Mouse (Mus musculus): ENCODE measurements around the gene Cab39.
A peak's percentile ranks its signal among the peaks of the same experiment; 100 is the strongest.

Cab39 gene

DNA sequence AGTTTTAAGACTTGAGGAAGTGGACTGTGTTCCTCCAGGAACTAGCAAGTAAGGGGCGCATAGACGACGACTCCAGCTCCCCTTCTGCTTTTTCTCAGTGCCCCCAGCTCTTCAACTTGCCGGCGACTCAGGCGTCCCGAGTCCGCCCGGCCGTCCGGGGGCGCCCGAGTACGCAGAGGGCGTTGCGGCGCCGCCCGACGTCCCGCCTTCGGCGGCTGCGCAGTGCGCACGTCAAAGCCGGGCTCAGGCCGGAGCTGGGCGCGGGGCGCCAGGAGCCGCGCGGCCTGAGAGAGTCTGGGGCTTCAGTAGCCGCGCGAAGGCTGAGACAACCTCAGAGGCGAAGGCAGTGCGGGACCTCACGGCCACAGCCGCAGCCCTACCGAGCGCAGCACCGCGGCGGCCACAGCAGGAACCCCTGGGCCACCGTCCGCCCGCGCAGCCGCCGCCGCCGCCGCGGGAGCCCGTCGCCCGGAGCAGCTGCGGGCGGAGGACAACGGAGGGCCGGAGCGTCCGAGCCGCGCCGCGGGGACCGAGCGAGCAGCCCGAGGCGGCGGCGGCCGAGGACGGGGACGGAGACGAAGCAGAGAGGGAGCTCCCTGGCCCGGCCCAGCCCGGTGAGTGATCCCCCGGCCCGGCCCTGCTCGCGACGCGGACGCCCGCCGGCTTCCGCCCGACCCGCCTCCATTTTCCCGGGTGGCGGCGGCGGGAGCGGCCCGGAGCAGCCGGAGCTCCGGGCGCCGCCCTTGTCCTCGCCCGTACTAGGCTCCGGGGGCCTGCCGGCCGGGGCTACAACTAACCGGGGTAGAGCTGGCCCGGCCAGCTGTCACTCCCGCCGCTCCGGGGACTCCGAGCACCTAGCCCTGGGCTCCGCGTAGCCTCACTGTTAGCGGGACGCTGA is at the start of gene Cab39:
Gene Cab39 (plus strand): TSS at position 234 of the 898 bp plus-strand sequence.
- DNase-seq (ENCODE audit: low read depth, low spot score) = peak; percentile 94

DNA sequence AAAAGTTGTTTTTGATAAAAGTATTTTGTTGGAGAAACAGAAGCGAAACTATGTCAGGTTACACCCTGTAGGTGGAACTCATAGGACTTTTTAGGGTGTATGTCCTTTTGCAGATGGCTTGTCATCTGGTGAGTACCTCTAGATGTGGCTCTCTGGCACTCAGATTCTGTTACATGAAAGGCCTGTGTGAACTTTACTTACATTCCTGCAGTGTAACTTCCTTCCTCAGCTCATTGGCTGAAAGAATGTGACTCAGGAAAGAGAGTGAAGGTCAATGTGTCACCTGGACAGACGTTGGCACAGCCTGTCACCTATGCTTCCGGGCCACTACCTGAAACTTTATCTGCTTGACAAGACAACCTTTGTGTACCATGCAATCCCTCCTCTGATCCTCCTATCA is 48.7 kb upstream of the Cab39 start:
- peak; percentile 29 for DNase-seq (ENCODE audit: low read depth, low spot score)

DNA sequence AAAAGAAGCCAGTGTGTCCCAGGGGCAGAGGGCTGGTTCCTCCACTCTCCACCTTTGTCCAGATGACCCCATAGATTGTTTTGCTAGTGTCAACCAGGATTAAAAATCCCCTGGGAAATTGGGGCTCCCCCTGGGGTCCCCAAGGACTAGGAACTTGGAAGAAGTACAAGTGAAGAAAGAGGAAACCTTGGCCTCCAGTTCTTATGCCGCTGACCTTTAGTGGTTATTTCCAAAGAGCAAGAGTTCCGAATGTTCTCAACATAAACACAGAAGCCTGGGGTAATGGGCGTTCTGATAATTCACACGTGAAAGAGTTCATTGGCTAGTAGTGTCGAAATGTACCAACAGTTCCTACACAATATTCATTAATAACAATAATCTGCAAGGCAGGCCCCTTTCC is 46.7 kb upstream of the Cab39 start:
- no peak for DNase-seq (ENCODE audit: low read depth, low spot score)

DNA sequence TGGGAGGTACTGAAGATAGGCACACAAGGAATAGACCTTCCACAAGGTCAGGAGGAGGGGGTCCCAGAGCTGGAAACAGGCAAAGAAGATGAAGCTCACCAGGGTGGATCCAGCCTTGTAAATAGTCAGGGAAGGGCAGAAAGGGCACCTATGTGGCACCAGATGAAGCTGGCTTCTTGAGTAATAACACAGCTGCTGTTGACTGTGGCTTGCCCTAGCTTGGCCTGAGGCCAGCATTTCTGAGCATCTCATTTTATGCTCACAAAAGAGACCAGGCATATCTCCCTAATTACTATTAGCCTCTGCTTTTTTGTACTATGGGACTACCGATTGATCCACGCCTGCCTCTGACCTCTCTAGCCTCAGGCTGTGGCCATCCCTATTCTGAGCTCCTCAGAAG is 43.4 kb upstream of the Cab39 start:
- peak; percentile 58 for DNase-seq (ENCODE audit: low read depth, low spot score)

DNA sequence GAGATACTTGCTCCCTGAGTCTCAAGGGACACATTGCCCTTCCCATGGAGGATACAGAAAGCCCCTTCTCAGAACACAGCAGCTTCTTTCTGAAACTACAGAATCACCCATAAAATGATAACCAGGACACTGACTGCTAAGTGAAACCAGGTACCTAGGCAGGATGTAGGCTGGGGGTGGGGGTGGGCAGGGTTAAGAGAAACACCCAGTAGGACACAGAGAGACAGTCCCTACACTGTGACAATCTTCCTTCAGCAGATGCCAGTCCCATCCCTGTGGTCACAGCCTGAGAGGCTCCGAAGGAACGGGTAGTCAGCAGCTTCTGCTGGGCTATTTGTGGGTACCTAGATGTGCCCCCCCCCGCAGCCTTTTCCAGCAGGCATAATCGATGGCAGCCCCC is 42.6 kb upstream of the Cab39 start:
- DNase-seq (ENCODE audit: low read depth, low spot score) = peak; percentile 73

DNA sequence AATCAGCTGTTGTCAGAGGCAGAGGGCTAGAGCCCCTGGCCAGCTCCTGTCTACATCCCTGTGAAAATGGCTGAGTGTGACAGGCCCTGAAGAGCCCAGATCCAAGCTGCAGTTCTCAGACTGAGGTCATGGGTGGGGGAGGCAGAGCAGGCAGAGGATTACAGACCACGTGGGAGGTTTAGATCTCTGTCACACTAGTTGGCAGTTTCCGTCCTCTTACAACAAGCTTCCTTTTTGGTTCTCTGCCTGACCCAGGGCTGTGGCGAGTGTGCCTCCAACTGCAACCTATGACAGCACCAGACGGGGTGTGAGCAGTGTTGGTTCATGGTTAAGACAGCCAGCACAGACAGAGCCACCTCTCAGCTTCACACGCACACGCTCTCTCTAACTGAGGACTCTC is 41.7 kb upstream of the Cab39 start:
- DNase-seq (ENCODE audit: low read depth, low spot score) = peak; percentile 89

DNA sequence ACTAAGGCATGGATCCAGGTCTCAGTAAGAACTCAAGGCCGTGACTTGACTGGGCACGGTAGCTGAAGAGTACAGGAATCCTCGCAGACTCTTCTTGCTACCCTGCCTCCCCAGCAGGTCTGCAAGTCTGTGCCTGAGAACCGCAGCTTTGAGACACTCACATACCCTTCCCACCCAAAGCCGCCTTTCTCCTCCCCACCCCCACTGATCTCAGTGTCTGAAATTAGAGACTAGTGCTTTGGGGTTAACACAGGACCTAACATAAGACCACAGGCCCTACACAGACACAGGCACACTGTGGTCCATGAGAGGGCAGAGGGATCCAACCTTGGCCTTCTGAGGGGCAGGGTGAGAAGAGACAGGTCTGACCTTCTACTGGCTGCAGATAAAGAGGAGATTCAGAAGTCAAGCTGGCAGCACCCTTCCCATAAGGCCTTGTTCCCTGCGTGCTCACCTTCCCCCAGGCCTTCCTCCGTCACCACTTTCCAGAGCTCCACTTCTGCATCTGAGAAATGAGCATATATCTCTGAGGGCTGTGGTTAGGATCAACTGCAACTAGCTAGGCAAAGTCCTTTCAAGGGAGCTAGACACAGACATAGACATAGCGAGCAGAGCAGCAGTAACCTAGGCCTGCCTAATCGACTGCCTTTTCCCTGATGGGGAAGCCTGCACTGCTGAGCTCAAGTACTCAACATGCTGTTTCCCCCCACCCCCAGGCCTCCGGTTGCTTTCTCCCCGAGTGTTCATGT is 41.1 kb upstream of the Cab39 start:
- peak; percentile 66 for DNase-seq (ENCODE audit: low read depth, low spot score)

DNA sequence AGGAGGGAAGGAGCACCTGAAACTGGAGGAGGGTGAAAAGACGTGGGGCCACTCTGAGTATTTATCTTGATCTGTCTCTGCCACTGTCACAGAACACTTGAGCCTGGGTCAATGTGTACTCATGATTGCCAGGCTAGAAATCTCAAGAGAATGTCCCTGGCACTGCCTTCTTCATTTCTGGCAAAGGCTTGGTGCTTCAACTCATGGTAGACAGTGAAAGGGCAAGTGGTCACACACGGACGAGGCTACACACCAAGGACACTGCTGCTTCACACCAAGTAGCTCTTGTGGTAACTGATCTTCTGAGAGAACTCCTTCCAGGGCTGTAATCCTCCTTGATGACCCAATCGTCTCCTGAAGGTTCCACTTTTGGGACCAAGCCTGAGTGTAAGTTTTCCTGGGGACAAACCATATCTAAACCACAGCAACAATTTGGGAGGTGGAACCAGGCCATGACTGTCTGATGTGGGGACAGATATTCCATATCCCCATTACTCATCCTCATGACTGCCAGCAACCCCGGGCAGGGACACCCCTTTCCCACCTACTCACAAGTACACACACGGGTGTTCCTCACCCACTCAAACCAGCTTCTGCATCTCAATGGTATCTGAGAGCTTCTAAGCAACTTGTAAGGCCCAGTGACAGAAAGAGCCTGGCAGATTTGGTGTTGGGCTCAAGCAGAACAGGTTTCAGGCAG is 35.6 kb upstream of the Cab39 start:
- no peak for DNase-seq (ENCODE audit: low read depth, low spot score)

DNA sequence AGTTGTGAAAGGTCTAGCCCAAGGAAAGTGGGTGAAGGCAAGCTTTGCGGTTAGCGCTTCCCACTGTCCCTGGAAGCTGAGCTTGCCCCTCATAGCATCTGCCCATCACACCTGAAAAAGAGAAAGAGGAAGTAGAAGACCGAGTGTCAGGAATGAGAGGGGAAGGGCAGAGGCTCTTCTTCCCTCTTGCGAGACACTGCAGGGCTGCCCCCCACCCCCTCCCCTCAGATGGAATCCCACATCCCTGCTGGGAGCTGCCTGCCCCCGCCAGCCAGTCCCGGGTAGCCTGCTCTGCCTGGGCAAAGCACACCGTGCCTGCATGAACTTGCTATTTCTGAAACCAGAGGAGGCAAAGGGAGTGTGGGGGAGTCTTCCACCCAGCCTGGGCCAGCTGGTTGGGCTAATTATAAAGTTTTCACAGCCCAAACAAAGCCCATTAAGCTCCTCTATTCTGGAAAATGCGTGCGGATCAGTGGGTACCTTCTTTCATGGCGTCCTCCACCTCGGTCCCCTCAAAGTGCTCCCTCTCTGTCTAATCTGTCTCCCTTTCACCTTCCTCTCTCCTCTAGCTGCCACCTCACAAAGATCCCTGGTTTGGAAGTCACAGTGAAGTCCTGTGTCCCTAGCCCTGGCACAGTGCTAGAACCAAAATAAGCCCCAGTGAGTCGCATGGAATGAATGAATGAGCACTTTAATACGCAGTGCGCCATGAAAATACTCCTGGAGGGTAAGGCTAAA is 34.8 kb upstream of the Cab39 start:
- no peak for DNase-seq (ENCODE audit: low read depth, low spot score)

DNA sequence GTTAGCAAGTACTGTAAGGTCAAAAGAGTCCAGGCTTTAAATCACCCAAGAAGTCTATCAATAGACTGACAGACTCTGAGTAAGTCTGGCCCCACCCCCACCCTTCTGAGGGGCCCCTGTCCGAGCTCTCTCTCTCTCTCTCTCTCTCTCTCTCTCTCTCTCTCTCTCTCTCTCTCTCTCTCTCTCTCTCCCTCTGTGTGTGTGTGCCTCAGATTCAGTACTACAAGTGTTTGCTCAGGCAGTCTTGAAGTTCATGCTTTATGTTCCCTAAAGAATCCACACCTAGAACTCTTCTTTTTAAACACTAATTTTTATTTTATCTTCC is 34.3 kb upstream of the Cab39 start:
- DNase-seq (ENCODE audit: low read depth, low spot score) = no peak

DNA sequence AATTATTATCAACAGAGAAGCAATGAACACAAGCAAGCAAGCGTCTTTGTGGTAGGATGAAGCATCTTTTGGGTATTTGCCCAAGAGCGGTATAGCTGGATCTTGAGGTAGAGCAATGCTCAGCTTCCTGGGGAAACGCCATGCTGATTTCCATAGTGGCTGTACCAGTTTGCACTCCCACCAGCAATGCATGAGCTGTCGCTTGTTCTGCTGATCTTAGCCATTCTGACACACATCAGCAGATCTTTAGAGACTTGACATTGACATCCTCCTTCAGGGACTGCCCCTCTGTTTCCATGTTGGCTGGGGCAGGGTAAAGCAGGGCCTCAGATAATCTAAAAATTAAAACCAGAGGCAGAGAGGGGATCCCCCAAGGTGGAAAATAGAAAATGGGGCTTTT is 31.6 kb upstream of the Cab39 start:
- peak; percentile 80 for DNase-seq (ENCODE audit: low read depth, low spot score)

DNA sequence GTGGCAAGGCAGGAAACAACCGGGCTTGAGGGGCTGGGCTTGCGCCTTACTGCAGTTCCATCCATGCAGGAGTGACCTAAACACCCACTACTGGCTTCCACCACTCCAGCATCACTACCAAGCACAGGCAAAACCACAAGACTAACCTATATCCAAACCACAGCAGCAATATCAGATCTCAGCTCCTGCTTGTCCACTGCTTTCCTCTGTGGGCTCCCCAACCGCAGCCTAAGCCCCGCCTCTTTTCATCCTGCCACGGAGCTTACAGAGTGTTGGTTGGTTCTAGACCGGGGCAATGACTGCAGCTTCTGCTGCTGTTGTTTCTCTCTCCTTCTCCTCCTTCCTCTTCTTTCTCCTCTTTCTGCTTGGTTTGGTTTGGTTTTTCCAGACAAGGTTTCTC is 29.9 kb upstream of the Cab39 start:
- peak; percentile 61 for DNase-seq (ENCODE audit: low read depth, low spot score)

DNA sequence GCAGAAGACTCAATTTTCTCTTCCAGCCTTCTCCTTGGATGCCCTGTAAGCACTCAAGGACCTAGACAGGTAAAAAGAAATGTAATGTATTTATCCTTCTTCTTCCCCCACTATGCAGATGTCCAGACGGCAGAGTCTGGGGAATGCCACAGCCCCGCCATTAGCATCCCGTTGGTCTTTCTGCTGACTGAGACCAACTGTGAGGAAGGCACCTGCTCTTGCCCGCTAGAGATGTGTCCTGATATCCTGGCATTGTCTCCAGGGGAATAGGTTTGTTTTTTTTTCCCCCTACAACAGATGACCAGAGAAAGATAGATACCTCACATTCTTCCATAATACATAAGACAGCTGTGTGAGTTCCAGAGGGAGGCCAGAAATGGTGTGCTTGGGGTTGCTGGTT is 28.9 kb upstream of the Cab39 start:
- DNase-seq (ENCODE audit: low read depth, low spot score) = no peak

DNA sequence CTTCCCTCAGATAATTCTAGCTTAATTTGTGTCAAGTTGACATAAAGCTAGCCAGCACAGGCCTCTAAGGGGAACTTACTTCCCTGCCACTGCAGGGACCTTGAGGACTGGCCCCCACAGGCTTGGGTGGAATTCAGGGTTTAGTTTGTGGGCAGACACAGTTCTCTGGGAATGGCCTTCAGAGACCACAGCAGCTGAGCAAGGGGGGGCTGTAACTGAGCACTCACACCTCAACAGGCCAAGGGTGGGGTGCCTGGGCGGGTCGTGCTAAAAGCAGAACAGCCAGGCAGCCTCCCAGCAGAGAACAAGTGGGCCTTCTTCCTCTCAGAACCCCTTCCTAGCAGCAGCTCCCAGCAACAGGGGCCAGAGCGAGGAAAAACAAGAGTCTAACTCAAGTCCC is 27.1 kb upstream of the Cab39 start:
- no peak for DNase-seq (ENCODE audit: low read depth, low spot score)

DNA sequence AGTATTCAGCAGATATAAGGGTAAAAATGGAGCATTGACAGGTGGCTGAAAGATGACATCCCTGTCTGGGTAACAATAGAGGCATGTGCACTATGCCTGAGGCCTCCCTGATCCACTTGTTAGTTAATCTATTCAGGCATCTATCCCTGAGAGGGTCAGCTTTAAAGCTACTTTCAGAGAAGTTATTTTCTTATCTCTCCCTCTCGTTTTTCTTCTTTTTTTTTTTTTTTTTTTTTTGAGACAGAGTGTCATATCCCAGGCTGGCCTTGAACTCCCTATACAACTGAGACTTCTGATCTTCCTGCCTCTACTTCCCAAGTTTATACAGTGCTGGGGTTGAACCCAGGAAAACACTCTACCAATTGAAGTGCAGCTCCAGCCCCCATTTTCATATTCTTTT is 25.5 kb upstream of the Cab39 start:
- DNase-seq (ENCODE audit: low read depth, low spot score) = no peak

DNA sequence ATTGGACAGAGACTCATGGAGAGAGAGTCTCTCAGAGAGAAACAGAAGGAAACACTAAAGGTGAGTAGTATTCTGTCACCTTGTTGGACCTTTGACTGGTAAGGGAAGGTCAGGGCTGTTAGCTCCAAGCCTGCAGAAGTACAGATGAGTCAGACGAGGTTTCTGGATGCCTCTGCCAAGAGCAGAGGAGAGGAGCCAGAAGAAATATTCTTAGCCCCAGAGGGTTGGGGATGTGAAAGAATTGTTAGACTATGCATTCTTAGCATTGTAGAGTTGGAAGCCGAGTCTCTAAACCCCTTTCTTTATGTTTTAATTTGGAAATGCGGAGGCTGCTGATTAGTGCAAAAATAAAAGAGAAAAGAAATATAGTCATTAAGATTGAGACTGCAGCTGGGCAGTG is 21.3 kb upstream of the Cab39 start:
- DNase-seq (ENCODE audit: low read depth, low spot score) = no peak

DNA sequence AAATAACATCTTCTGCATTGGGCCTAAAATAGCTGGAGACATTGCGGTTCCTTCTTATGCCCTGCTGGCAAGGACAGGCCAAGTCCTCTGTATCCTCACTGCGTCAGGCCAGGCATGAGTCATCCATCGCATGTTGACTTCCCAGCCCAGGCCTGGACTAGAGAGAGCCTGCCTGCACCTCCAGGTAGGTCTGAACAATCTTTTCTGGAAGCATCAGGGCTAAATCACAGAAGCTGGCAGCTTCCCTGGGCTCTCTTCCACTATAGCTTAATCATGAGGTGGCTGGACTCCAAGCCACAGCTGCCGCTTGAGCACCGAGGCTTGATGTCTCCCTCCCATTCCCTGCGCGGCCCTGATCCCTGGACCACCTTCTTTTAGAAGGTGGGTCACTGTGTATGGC is 18.1 kb upstream of the Cab39 start:
- DNase-seq (ENCODE audit: low read depth, low spot score) = no peak

DNA sequence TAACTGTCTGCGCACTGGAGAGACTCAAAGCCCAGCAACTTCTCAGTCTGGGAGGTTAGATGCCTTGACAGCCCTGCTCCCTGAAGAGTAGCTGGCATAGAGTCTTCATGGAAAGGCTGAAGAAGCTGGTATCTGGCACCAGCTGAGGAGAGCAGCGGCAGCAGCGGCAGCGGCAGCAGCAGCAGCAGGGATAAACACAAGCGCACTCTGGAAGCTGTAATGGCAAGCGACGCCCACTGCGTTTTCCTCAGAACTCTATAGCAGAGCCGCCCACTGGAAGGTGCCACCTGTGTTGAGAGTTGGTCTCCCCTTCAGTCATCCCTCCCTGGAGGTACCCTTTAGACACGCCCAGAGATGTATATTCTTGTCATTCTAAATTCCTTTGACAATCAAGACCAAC is 17.1 kb upstream of the Cab39 start:
- DNase-seq (ENCODE audit: low read depth, low spot score) = no peak

DNA sequence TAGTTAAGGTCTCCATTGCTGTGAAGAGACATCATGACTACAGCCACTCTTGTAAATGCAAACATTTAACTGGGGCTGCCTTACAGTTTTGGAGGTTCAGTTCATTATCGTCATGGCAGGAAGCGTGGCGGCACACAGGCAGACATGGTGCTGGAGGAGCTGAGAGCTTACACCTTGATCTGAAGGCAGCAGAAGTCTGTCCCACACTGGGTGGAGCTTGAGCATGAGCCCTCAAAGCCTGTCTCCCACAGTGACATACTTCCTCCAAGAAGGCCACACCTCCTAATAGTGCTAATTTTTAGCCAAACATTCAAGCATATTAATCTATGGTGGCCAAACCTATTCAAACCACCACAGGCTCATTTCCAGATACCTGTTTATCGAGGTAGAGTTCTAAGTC is 14.8 kb upstream of the Cab39 start, which contains the start of gene A630001G21Rik:
Gene A630001G21Rik (minus strand): TSS at position 208 of the 400 bp plus-strand sequence.
- peak; percentile 58 for DNase-seq (ENCODE audit: low read depth, low spot score)

DNA sequence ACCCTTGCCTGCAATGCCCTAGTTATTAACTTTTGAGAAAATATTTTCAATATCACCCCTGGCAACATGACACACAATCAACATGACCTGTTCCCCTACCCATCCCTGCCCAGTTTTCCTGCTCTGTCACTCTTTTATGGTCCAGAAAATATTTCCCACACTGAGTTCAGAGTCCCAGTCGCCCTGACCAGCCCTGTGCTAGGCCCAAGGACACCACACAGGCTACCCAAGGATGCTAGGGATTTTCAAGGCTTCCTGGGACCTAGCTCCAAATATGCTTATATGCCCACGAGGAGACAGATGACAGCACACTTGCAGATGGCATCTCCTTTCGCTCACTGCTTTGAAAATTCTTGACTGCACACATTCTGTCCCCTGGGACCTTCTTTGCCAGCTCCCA is 14.2 kb upstream of the Cab39 start:
- no peak for DNase-seq (ENCODE audit: low read depth, low spot score)

DNA sequence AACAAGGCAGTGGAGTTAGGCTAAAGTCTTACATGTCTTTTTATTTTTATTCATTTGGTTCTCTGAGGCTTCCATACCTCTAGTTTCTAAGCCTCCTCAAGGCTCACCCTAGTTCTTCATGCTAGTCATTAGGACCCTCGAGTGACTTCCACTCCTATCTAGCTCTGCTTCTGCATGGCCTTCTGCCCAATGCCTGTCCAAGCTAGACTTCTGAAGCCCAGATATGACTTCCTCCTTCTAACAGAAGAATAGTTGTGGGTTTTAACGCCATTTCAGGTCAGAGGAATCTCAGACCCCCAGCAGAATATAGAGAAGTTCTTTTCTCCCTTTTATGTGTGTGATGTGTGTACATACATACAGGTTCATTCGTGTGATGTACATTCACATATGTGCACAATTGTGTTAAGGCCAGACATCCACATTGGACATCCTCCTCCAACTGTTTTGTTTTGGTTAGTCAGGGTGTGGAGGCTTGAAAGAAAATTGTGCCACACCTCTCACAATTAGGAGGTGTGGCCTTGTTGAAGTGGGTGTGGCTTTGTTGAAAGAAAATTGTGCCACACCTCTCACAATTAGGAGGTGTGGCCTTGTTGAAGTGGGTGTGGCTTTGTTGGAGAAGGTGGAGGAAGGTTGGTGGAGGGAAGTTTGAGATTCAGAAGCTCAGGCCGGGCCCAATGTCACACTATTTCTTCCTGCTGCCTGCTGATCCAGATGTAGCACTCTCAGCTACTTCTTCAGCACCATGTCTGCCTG is 13.6 kb upstream of the Cab39 start:
- DNase-seq (ENCODE audit: low read depth, low spot score) = peak; percentile 29

All from CD4-positive, CD25-positive, alpha-beta regulatory T cell, adult 2 months (primary cell).